Mouse (Mus musculus): ENCODE results near the gene Svop. TPM values are rescaled to one million over a fixed set of nuclear protein-coding genes. Genes with fewer than 3 reads are reported as not detected.

The Svop gene
- polyA plus RNA-seq, 1 experiment: 27.0 TPM

DNA sequence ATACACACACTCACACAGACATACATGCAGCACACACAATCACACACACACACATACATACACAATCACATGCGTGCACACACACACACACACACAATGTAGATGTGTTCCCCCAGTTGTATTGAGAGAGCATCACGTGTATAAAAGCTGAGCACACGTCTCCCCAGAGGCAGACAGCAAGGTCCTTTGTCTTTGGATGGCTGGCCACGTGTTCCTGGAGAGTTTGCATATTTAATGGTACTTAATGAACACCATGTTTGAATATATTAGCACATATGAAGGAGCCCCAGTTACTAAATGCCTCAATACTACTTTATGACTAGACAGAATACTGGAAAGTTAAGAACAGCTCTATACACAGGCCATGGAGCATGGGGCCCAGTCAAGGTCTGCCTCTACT is 27.4 kb downstream of the Svop start:
- Histone ChIP-seq H3K27ac (ENCODE audit: control insufficient read depth, insufficient read depth, low read depth, low read length) (no peak overlapping the region), H3K27me3 (ENCODE audit: control insufficient read depth, insufficient read depth, low read length) (no peaks in the 10 kb centered on the region), H3K4me3 (ENCODE audit: control insufficient read depth, low read depth, low read length) (peak overlapping the region; percentile 75), H3K36me3 (ENCODE audit: control insufficient read depth, insufficient read depth, low read length) (no peaks in the 10 kb centered on the region), H3K4me1 (ENCODE audit: control insufficient read depth, insufficient read depth, low read length) (peaks cover 2% of the 10 kb centered on the region; the same call in 1 of the 2 replicates)
- TF ChIP-seq CTCF (IDR thresholded peaks at IDR 0.05; ENCODE audit: control insufficient read depth, insufficient read depth, insufficient replicate concordance, low read depth, low read length) (no peak), POLR2A (IDR thresholded peaks at IDR 0.05; ENCODE audit: control insufficient read depth, low read depth, low read length) (no peak)

DNA sequence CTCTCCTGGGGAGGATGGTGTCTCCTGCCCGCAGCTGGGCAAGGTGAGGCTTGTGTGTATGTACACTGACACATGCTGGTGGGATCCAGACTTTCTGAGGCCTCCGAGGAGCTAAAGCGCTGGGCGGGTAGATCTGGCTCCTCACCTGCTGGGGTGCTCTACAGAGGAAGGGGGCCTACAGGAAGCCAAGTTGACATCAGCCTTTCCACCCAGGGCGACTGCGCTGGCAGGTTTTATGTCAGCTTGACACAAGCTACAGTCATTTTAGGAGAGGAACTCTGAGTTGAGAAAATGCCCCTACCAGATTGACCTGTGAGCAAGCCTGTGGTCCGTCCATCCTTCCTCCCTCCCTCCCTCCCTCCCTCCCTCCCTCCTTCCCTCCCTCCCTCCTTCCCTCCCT is 29.7 kb downstream of the Svop start:
- Histone ChIP-seq H3K4me1 (ENCODE audit: control insufficient read depth, insufficient read depth, low read length) (peaks cover 2% of the 10 kb centered on the region; the same call in 1 of the 2 replicates), H3K27ac (ENCODE audit: control insufficient read depth, insufficient read depth, low read depth, low read length) (no peak overlapping the region)
- TF ChIP-seq POLR2A (IDR thresholded peaks at IDR 0.05; ENCODE audit: control insufficient read depth, low read depth, low read length) (no peak), CTCF (IDR thresholded peaks at IDR 0.05; ENCODE audit: control insufficient read depth, insufficient read depth, insufficient replicate concordance, low read depth, low read length) (no peak)

DNA sequence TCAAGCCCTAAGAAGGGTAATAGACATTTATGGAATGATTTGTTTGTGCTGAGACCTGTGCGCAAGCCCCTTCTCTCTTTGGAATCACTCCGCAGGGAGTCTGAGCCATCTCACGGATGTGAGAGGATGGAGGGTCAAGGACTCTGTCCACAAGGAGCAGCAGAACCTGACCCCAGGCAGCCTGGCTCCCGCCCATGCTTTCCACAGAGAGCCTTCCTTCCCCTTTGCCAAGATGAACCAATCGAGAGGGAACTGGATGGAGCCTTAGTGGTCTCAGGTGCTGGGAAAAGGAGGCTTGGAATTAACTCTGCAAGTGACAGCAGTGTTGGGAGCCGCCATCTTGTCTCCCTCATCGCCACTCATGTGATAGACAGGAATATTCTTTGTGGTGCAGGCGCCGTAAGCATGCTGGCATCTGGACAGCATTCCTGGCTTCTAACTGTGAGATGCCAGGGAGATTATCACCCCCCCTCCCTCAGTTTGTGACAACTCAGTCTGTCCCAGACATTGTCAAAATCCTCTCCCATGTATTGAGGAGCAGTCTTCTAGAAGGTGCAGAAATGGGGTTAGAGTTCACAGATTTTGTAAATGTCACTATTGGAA is 34.1 kb downstream of the Svop start:
- H3K36me3 ChIP-seq (ENCODE audit: control insufficient read depth, insufficient read depth, low read length): no peaks in the 10 kb centered on the region
- H3K4me1 ChIP-seq (ENCODE audit: control insufficient read depth, insufficient read depth, low read length): peaks cover 5% of the 10 kb centered on the region; the same call in 1 of the 2 replicates
- H3K4me3 ChIP-seq (ENCODE audit: control insufficient read depth, low read depth, low read length): no peak overlapping the region
- H3K27ac ChIP-seq (ENCODE audit: control insufficient read depth, insufficient read depth, low read depth, low read length): no peak overlapping the region
- TF ChIP-seq CTCF (IDR thresholded peaks at IDR 0.05; ENCODE audit: control insufficient read depth, insufficient read depth, insufficient replicate concordance, low read depth, low read length) (no peak), POLR2A (IDR thresholded peaks at IDR 0.05; ENCODE audit: control insufficient read depth, low read depth, low read length) (no peak)
- no peaks in the 10 kb centered on the region for H3K27me3 ChIP-seq (ENCODE audit: control insufficient read depth, insufficient read depth, low read length)

More for the DNA sequence above, 29.7 kb downstream of the Svop start:
- Histone ChIP-seq H3K27me3 (ENCODE audit: control insufficient read depth, insufficient read depth, low read length) (no peaks in the 10 kb centered on the region), H3K36me3 (ENCODE audit: control insufficient read depth, insufficient read depth, low read length) (no peaks in the 10 kb centered on the region), H3K4me3 (ENCODE audit: control insufficient read depth, low read depth, low read length) (no peak overlapping the region)

DNA sequence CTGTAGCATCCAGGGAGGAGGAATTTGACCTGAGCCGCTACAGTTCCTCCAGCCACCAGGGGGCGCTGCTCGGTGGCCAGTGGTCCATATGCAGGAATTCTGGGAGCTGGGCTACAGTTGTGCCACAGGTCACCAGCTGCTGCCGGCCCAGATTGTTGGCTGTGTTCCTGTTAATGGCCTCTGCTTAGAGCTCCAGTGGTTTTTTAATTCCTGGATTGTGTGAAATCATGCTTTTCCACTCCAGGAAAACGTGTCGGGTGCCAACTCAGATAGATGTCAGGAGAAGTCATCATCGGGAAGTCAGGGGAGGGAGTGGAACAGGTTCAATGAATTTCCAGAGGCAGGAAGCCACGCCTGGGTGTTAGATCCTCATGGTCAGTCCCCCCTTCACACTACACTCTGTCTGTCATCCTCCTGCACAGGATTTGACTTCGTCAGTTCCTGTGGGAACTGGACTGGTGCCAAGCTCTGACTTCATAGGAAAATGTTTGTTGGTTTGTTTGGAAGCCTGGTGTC is 39.1 kb downstream of the Svop start:
- H3K4me1 ChIP-seq (ENCODE audit: control insufficient read depth, insufficient read depth, low read length): peaks cover 6% of the 10 kb centered on the region; the same call in 1 of the 2 replicates
- H3K27ac ChIP-seq (ENCODE audit: control insufficient read depth, insufficient read depth, low read depth, low read length): no peak overlapping the region
- peak overlapping the region; percentile 50; the same call in 1 of the 2 replicates for H3K4me3 ChIP-seq (ENCODE audit: control insufficient read depth, low read depth, low read length)

DNA sequence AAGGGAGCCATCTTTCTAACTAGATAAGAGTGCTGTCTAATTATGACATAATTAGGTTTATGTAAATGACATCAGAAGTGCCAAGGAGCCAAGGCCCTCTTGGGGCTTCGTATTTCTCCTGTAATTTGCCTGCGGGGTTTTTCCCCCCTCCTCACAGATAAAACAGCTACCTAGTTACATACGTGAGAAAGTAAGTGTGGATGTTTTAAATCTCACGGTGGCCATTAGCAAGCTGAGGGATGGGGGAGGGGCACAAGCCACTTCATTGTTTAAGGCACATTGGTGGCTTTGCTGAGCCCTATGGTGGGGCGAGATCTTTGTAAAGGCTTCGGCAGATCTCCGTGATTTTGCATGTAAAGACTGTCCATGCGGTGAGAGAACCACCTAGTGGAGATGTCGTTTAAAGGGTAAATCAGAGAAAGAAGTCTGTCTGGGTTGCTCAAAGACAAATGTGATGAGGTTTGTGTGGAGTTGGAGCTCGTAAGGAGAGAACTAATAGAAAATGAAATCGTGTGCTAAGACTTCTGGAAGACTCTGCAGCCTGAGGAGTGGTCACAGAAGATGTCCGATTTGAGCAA is 42.5 kb downstream of the Svop start:
- Histone ChIP-seq H3K27me3 (ENCODE audit: control insufficient read depth, insufficient read depth, low read length) (no peaks in the 10 kb centered on the region), H3K36me3 (ENCODE audit: control insufficient read depth, insufficient read depth, low read length) (no peaks in the 10 kb centered on the region), H3K4me1 (ENCODE audit: control insufficient read depth, insufficient read depth, low read length) (peaks cover 6% of the 10 kb centered on the region; the same call in 1 of the 2 replicates), H3K27ac (ENCODE audit: control insufficient read depth, insufficient read depth, low read depth, low read length) (no peak overlapping the region), H3K4me3 (ENCODE audit: control insufficient read depth, low read depth, low read length) (no peak overlapping the region)
- TF ChIP-seq POLR2A (IDR thresholded peaks at IDR 0.05; ENCODE audit: control insufficient read depth, low read depth, low read length): no peak
- TF ChIP-seq CTCF (IDR thresholded peaks at IDR 0.05; ENCODE audit: control insufficient read depth, insufficient read depth, insufficient replicate concordance, low read depth, low read length): no peak

More for the DNA sequence above, 39.1 kb downstream of the Svop start:
- Histone ChIP-seq H3K36me3 (ENCODE audit: control insufficient read depth, insufficient read depth, low read length) (no peaks in the 10 kb centered on the region), H3K27me3 (ENCODE audit: control insufficient read depth, insufficient read depth, low read length) (no peaks in the 10 kb centered on the region)
- TF ChIP-seq POLR2A (IDR thresholded peaks at IDR 0.05; ENCODE audit: control insufficient read depth, low read depth, low read length): peak; percentile 19; the same call in 1 of the 2 replicates
- TF ChIP-seq CTCF (IDR thresholded peaks at IDR 0.05; ENCODE audit: control insufficient read depth, insufficient read depth, insufficient replicate concordance, low read depth, low read length): peak; percentile 96

DNA sequence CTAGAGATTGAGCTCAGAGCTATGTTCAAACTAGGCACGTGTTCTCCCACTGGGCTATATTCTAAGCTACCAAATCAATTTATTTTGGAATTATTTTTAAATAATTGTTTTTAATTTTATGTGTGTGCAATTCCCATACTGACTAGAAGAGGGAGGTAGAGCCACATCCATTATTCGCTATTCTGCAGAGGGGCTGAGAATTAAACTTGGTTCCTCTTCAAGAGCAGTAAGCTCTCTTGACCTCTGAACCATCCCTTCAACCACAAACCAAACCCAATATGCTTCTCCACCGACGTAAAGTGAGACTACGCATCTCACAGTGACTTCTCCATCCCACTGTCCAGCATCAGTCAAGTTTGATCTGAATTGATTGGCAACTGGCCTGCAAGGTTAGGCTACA is 44.2 kb downstream of the Svop start:
- Histone ChIP-seq H3K27ac (ENCODE audit: control insufficient read depth, insufficient read depth, low read depth, low read length) (no peak overlapping the region), H3K4me1 (ENCODE audit: control insufficient read depth, insufficient read depth, low read length) (peaks cover 2% of the 10 kb centered on the region; the same call in 1 of the 2 replicates), H3K4me3 (ENCODE audit: control insufficient read depth, low read depth, low read length) (no peak overlapping the region), H3K36me3 (ENCODE audit: control insufficient read depth, insufficient read depth, low read length) (no peaks in the 10 kb centered on the region), H3K27me3 (ENCODE audit: control insufficient read depth, insufficient read depth, low read length) (no peaks in the 10 kb centered on the region)
- no peak for TF ChIP-seq CTCF (IDR thresholded peaks at IDR 0.05; ENCODE audit: control insufficient read depth, insufficient read depth, insufficient replicate concordance, low read depth, low read length)
- no peak for TF ChIP-seq POLR2A (IDR thresholded peaks at IDR 0.05; ENCODE audit: control insufficient read depth, low read depth, low read length)

DNA sequence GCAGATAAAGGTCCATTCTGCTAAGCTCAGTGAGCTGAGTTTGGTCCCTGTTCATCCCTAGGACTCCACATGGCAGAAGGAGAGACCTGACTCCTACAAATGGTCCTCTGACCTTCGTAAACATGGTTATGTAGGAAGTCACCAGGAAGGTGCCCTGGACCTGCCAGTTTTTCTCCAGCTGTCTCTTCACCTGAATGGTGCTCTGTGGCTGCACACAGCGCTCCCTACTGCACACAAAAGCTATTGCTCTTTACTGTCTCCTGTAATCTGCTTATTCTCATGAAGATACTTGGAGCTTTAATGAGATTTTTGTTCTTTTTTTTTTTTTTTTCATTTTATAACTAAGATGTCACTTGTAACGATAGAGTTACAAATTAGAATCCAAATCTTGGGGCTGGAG is 44.8 kb downstream of the Svop start:
- no peaks in the 10 kb centered on the region for H3K36me3 ChIP-seq (ENCODE audit: control insufficient read depth, insufficient read depth, low read length)
- TF ChIP-seq POLR2A (IDR thresholded peaks at IDR 0.05; ENCODE audit: control insufficient read depth, low read depth, low read length) (no peak), CTCF (IDR thresholded peaks at IDR 0.05; ENCODE audit: control insufficient read depth, insufficient read depth, insufficient replicate concordance, low read depth, low read length) (no peak)
- H3K4me3 ChIP-seq (ENCODE audit: control insufficient read depth, low read depth, low read length): no peak overlapping the region
- H3K4me1 ChIP-seq (ENCODE audit: control insufficient read depth, insufficient read depth, low read length): 0 out of 2 replicates have a peak, but pooled peaks cover 2% of the 10 kb centered on the region
- no peak overlapping the region for H3K27ac ChIP-seq (ENCODE audit: control insufficient read depth, insufficient read depth, low read depth, low read length)
- H3K27me3 ChIP-seq (ENCODE audit: control insufficient read depth, insufficient read depth, low read length): no peaks in the 10 kb centered on the region
